Mouse (Mus musculus) testis, adult 2 months (tissue): ENCODE data around the gene Ctdsp1. TPM values are rescaled to one million over a fixed set of nuclear protein-coding genes. Genes with fewer than 3 reads are reported as not detected.

ENCODE experiments used
- H3K27ac ChIP-seq: fragments of 200-500 bp; 2 replicates; pipeline ENCODE4 v1.5.1; 2012; ENCODE audit warnings: low read depth, low read length; ENCODE audit not compliant: control insufficient read depth, insufficient read depth
- H3K27me3 ChIP-seq: fragments of 200-500 bp; 2 replicates; pipeline ENCODE4 v1.6.1; 2012; ENCODE audit warnings: mild to moderate bottlenecking, low read length, moderate library complexity; ENCODE audit not compliant: control insufficient read depth, insufficient read depth
- H3K36me3 ChIP-seq: fragments of 200-500 bp; 2 replicates; pipeline ENCODE4 v1.6.1; 2012; ENCODE audit warnings: mild to moderate bottlenecking, low read length; ENCODE audit not compliant: control insufficient read depth, insufficient read depth
- H3K4me1 ChIP-seq: fragments of 200-500 bp; 2 replicates; pipeline ENCODE4 v1.6.1; 2012; ENCODE audit warnings: low read length; ENCODE audit not compliant: control insufficient read depth, insufficient read depth
- H3K4me3 ChIP-seq: fragments of 200-500 bp; 2 replicates; pipeline ENCODE4 v1.5.1; 2012; ENCODE audit warnings: low read depth, mild to moderate bottlenecking, low read length, moderate library complexity, mixed read lengths; ENCODE audit not compliant: control insufficient read depth
- CTCF ChIP-seq: fragments of 200-500 bp; IDR thresholded peaks from 2 replicates; pipeline ENCODE4 v1.5.1; 2012; ENCODE audit warnings: low read depth, mild to moderate bottlenecking, inconsistent platforms, low read length, moderate library complexity; ENCODE audit not compliant: control insufficient read depth, insufficient read depth, insufficient replicate concordance
- POLR2A ChIP-seq: fragments of 200-500 bp; IDR thresholded peaks from 2 replicates; pipeline ENCODE4 v1.6.1; 2012; ENCODE audit warnings: low read depth, mild to moderate bottlenecking, inconsistent platforms, low read length, moderate library complexity; ENCODE audit not compliant: control insufficient read depth
- polyA plus RNA-seq: library from polyadenylated mRNA; depleted of rRNA; stranded (reverse); fragments of >200 nt; gene quantifications from 2 replicates; pipeline ENCODE4 v1.2.3, GENCODE M21; 2012

Ctdsp1 gene
- polyA plus RNA-seq, 1 experiment: 12.1 TPM

GRCm38 (mm10) chr1:74380484-74380883 lies 10.8 kb upstream of the Ctdsp1 start:
- Histone ChIP-seq H3K27me3 (no peaks in the 10 kb centered on the region), H3K4me1 (peaks cover 2% of the 10 kb centered on the region), H3K36me3 (no peaks in the 10 kb centered on the region), H3K4me3 (no peak overlapping the region), H3K27ac (no peak overlapping the region)
- TF ChIP-seq POLR2A (no peak), CTCF (no peak)

DNA sequence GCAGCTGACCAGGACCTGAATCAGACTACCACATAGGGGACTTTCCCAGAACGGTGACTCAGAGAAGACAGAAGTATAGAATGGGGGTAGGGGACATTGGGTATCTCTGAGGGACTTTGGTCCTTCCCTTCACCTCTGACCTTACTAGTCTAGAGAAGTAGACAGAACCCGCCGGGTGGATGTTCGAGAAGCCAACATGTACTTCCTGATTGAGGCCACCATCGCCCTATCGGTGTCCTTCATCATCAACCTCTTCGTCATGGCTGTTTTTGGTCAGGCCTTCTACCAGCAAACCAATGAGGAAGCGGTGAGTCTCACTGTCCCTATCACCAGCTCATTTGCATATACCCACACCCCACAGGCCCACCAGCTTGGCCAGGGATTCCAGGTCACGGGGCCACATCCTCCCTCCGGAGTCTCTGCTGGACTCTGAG lies 9.7 kb upstream of the Ctdsp1 start:
- Histone ChIP-seq H3K4me1 (peaks cover 2% of the 10 kb centered on the region), H3K4me3 (no peak overlapping the region), H3K36me3 (no peaks in the 10 kb centered on the region), H3K27ac (no peak overlapping the region), H3K27me3 (no peaks in the 10 kb centered on the region)
- TF ChIP-seq CTCF: no peak
- TF ChIP-seq POLR2A: no peak

GRCm38 (mm10) chr1:74383385-74383784 lies 7.9 kb upstream of the Ctdsp1 start:
- no peaks in the 10 kb centered on the region for H3K27me3 ChIP-seq
- no peak overlapping the region for H3K4me3 ChIP-seq
- TF ChIP-seq POLR2A (no peak), CTCF (no peak)
- H3K36me3 ChIP-seq: no peaks in the 10 kb centered on the region
- H3K4me1 ChIP-seq: peaks cover 9% of the 10 kb centered on the region
- no peak overlapping the region for H3K27ac ChIP-seq

- TF ChIP-seq CTCF: no peak
- TF ChIP-seq POLR2A: no peak
- H3K27me3 ChIP-seq: no peaks in the 10 kb centered on the region
- no peaks in the 10 kb centered on the region for H3K36me3 ChIP-seq
- H3K4me1 ChIP-seq: peaks cover 17% of the 10 kb centered on the region
- H3K27ac ChIP-seq: no peak overlapping the region
- no peak overlapping the region for H3K4me3 ChIP-seq
Measured at GRCm38 (mm10) chr1:74384525-74384924, 6.8 kb upstream of the Ctdsp1 start.

- Histone ChIP-seq H3K4me1 (peaks cover 22% of the 10 kb centered on the region), H3K36me3 (no peaks in the 10 kb centered on the region), H3K27ac (no peak overlapping the region), H3K4me3 (no peak overlapping the region), H3K27me3 (no peaks in the 10 kb centered on the region)
- no peak for TF ChIP-seq CTCF
- TF ChIP-seq POLR2A: no peak
Measured at GRCm38 (mm10) chr1:74385064-74385463, 6.2 kb upstream of the Ctdsp1 start.

DNA sequence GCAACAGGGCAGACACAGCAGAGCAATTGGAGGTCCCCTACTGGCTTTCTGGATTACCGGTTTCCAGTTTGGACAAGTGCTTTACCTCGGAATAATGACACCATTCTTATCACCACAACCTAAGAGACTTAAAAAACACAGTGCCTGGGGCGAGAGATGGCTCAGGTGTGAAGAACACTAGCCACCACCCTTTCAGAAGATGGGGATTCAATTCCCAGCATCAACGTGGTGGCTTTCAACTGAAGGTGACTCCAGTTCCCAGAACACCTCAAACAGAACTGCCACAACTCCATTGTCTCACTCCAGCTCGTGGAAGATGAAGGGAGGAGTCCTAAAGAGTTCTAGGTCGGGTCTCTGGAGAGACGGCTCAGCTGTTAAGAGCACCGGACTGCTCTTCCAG lies 5.8 kb upstream of the Ctdsp1 start:
- Histone ChIP-seq H3K4me1 (peaks cover 25% of the 10 kb centered on the region), H3K4me3 (no peak overlapping the region), H3K36me3 (no peaks in the 10 kb centered on the region), H3K27ac (no peak overlapping the region), H3K27me3 (no peaks in the 10 kb centered on the region)
- TF ChIP-seq CTCF: no peak
- no peak for TF ChIP-seq POLR2A

DNA sequence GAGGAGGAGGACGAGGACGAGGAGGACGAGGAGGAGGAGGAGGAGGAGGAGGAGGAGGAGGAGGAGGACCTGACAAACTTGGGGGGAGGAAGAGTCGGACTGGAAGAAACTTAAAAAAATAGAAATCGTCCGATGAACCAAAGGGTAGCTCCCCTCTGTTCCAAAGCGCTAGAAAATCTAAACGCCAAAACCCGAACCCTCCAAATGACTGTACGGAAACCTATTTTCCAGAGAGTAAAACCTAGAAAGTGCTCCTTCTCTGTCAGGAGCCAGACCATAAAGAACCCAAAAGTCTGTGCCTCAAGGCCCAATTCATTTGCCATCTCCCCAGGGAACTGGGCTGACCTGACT lies 5.0 kb upstream of the Ctdsp1 start:
- Histone ChIP-seq H3K27ac (peak overlapping the region; percentile 93), H3K36me3 (no peaks in the 10 kb centered on the region), H3K27me3 (no peaks in the 10 kb centered on the region), H3K4me1 (peaks cover 25% of the 10 kb centered on the region), H3K4me3 (peak overlapping the region; percentile 86)
- TF ChIP-seq POLR2A (no peak), CTCF (no peak)

GRCm38 (mm10) chr1:74386714-74387385 lies 4.5 kb upstream of the Ctdsp1 start:
- peak overlapping the region; percentile 93 for H3K27ac ChIP-seq
- peaks cover 25% of the 10 kb centered on the region for H3K4me1 ChIP-seq
- H3K27me3 ChIP-seq: no peaks in the 10 kb centered on the region
- peak overlapping the region; percentile 86 for H3K4me3 ChIP-seq
- TF ChIP-seq POLR2A (no peak), CTCF (0 out of 2 replicates have a peak, but pooled peaks have one; percentile 6)
- no peaks in the 10 kb centered on the region for H3K36me3 ChIP-seq
